Mouse (Mus musculus): ENCODE data around the gene Prrt1.

- TF ChIP-seq CTCF (IDR thresholded peaks at IDR 0.05; ENCODE audit: low read depth) (no peak), EP300 (IDR thresholded peaks at IDR 0.05; ENCODE audit: low read depth) (no peak)
Measured at GRCm38 (mm10) chr17:34605609-34606008, 23.7 kb upstream of the Prrt1 start.
